Mouse (Mus musculus) MEL (cell line): ENCODE data around the gene Tbc1d9.

Source experiments
- BHLHE40 ChIP-seq: IDR thresholded peaks from 2 replicates; pipeline ENCODE4 v1.6.1; 2012; ENCODE audit warnings: low read depth, mild to moderate bottlenecking, inconsistent platforms, low read length, improper control_type of control experiment, borderline replicate concordance
- CTCF ChIP-seq, 3 experiments: IDR thresholded peaks in 2 of 3; conservative IDR thresholded peaks in 1 of 3; 2 replicates each; pipeline ENCODE4 v1.5.1; 2011 to 2012; ENCODE audit warnings: low read length in 3 of 3, low read depth in 2 of 3, mild to moderate bottlenecking in 2 of 3, improper control_type of control experiment in 1 of 3, inconsistent platforms in 1 of 3, mixed read lengths in 1 of 3, moderate library complexity in 1 of 3; ENCODE audit not compliant: control insufficient read depth in 1 of 3, insufficient read depth in 1 of 3, poor library complexity in 1 of 3, severe bottlenecking in 1 of 3
- HCFC1 ChIP-seq: IDR thresholded peaks from 2 replicates; pipeline ENCODE4 v1.6.1; 2012; ENCODE audit warnings: low read depth, mild to moderate bottlenecking, inconsistent platforms, low read length, improper control_type of control experiment, moderate library complexity
- MAZ ChIP-seq: IDR thresholded peaks from 2 replicates; pipeline ENCODE4 v1.6.1; 2012; ENCODE audit warnings: low read depth, mild to moderate bottlenecking, inconsistent platforms, low read length, improper control_type of control experiment
- POLR2A ChIP-seq, 2 experiments: IDR thresholded peaks; 2 replicates each; pipeline ENCODE4 v1.6.1; 2011 to 2012; ENCODE audit warnings: low read length in 2 of 2, mild to moderate bottlenecking in 2 of 2, control low read depth in 1 of 2, improper control_type of control experiment in 1 of 2, low read depth in 1 of 2, moderate library complexity in 1 of 2; ENCODE audit not compliant: control insufficient read depth in 1 of 2, insufficient read depth in 1 of 2, poor library complexity in 1 of 2
- POLR2AphosphoS5 ChIP-seq: IDR thresholded peaks from 2 replicates; pipeline ENCODE4 v1.6.1; 2012; ENCODE audit warnings: low read depth, borderline replicate concordance, mild to moderate bottlenecking, inconsistent platforms, low read length, moderate library complexity, mixed read lengths
- SMC3 ChIP-seq: IDR thresholded peaks from 2 replicates; pipeline ENCODE4 v1.6.1; 2011; ENCODE audit warnings: low read depth, low read length, improper control_type of control experiment
- TAL1 ChIP-seq: IDR thresholded peaks from 2 replicates; pipeline ENCODE4 v1.6.1; 2012; ENCODE audit warnings: mild to moderate bottlenecking, inconsistent platforms, low read length, moderate library complexity, mixed read lengths
- USF1 ChIP-seq: IDR thresholded peaks from 2 replicates; pipeline ENCODE4 v1.6.1; 2014; ENCODE audit warnings: low read depth, mild to moderate bottlenecking, inconsistent platforms, low read length, improper control_type of control experiment, moderate library complexity

DNA sequence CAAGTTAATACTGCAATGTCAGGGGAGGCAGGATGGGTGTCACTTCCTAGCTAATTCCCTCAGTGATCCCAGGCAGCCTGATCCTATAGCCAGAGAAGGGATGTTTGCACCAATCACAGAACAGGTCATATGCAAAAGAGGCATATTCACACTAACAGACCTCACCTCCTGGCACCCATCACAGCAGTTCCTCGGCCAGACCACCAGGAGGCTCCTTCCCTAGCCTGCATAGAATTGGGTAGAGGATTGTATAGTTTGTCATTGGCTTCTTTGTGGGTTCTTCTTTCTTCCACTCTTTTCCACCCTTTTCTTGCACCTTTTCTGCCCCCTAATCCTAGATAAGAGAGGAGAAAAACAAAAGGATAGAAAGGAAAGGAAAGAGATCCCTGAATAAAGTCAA is 135.0 kb downstream of the Tbc1d9 start:
- no peak for TF ChIP-seq HCFC1
- peak; percentile 36 to 52 (median 49) for TF ChIP-seq CTCF (IDR thresholded peaks at IDR 0.05 in 2 of 3, conservative IDR thresholded peaks at IDR 0.05 in 1 of 3; ENCODE audit: control insufficient read depth in 1 of 3, insufficient read depth in 1 of 3, low read depth in 2 of 3, low read length in 3 of 3, poor library complexity in 1 of 3, severe bottlenecking in 1 of 3)
- TF ChIP-seq TAL1: no peak
- no peak for TF ChIP-seq BHLHE40
- TF ChIP-seq MAZ: no peak
- no peak for TF ChIP-seq POLR2AphosphoS5
- TF ChIP-seq USF1: no peak
- peak; percentile 68 for TF ChIP-seq SMC3
- no peak for TF ChIP-seq POLR2A (IDR thresholded peaks at IDR 0.05; ENCODE audit: control insufficient read depth in 1 of 2, insufficient read depth in 1 of 2, low read depth in 1 of 2, low read length in 2 of 2, poor library complexity in 1 of 2)
